Mouse (Mus musculus): ENCODE data around the gene Hist1h2af. TPM values are rescaled to one million over a fixed set of nuclear protein-coding genes. Genes with fewer than 3 reads are reported as not detected.
"Not testable (repeated sequence)": the region's sequence is repeated elsewhere in the genome, so short reads cannot be mapped to it uniquely, and the experiment has no call there.

Hist1h2af gene
- total RNA-seq, 2 experiments from 2014 or later: 8.5 to 12.6 TPM

DNA sequence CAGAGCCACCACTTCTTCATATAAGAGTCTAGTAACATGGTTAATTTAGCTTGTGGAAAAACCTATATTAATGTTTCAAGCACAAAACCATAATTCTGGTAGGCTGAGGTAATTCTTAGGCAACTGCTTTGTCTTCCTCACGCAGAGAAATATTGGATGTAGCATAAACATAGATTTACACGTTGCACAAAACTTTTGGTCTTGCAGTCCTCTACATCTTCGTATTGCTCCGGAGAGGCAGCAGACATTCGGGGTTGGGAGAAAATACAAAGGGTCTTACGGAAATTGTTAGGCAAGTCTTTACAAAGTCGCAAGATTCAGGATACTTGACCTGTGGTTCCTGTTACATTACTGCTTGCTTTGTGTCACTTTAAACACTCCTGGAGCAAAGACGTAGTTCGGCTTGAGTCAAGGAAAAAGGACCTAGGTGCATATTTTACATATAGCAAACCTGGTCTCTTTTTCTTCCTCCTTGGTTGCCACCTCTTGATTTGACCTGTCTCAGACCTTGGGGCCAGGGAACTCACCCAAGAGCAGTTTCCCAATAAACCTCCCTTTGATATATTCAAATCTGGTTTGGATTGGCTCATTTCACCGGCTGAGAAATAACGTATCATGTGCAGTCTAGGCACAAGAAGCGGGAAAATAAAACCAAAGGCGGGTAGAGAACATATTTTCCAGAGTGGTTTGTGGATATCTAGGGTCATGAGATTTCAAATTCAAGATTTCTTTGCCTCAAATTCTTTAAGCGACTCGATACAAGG lies 844 bp downstream of the Hist1h2af start:
- DNase-seq (ENCODE audit: low spot score in 2 of 2): no peak

DNA sequence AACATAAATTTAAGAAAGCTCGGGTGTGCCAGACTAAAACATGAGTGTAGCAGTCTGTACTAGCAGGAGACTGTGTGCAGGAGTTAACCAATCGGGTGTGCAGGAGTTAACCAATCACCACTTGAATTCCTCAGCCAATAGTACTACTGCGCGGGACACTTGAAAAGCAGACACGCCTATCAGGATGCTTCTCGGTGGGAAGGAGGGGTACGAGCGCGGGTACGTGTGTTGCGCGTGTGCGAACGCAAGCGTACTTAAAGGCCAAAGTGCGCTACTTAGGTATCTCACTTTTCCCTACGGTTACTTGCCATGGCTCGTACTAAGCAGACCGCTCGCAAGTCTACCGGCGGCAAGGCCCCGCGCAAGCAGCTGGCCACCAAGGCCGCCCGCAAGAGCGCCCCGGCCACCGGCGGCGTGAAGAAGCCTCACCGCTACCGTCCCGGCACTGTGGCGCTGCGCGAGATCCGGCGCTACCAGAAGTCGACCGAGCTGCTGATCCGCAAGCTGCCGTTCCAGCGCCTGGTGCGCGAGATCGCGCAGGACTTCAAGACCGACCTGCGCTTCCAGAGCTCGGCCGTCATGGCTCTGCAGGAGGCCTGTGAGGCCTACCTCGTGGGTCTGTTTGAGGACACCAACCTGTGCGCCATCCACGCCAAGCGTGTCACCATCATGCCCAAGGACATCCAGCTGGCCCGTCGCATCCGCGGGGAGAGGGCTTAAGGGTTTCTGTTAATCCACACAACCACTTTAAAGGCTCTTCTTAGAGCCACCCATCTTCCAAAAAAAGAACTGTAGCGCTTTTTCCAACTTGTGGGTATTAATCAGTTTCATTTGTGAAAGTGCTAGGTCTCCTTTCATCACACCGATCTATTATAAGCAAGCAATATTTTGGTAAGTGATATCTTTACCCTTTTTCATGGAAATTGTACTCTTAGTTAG lies 1.7 kb downstream of the Hist1h2af start, which contains the start of gene Hist1h3g:
Gene Hist1h3g, plus strand, starts transcription at position 286 of the 939 bp plus-strand sequence.
- DNase-seq (ENCODE audit: low spot score in 2 of 2): peak; percentile 70 to 72

- DNase-seq (ENCODE audit: low spot score in 2 of 2): no peak
Measured at GRCm38 (mm10) chr13:23536076-23536822, 2.5 kb downstream of the Hist1h2af start.

- no peak for DNase-seq (ENCODE audit: low spot score in 2 of 2)
Measured at GRCm38 (mm10) chr13:23537006-23537710, 3.5 kb downstream of the Hist1h2af start.

- no peak for DNase-seq (ENCODE audit: low spot score in 2 of 2)
Measured at GRCm38 (mm10) chr13:23538249-23538648, 4.5 kb downstream of the Hist1h2af start.

- DNase-seq (ENCODE audit: low spot score in 2 of 2): not testable (repeated sequence)
Measured at GRCm38 (mm10) chr13:23539821-23540220, 6.1 kb downstream of the Hist1h2af start.

- no peak for DNase-seq (ENCODE audit: low spot score in 2 of 2)
Measured at GRCm38 (mm10) chr13:23541497-23541896, 7.8 kb downstream of the Hist1h2af start.

DNA sequence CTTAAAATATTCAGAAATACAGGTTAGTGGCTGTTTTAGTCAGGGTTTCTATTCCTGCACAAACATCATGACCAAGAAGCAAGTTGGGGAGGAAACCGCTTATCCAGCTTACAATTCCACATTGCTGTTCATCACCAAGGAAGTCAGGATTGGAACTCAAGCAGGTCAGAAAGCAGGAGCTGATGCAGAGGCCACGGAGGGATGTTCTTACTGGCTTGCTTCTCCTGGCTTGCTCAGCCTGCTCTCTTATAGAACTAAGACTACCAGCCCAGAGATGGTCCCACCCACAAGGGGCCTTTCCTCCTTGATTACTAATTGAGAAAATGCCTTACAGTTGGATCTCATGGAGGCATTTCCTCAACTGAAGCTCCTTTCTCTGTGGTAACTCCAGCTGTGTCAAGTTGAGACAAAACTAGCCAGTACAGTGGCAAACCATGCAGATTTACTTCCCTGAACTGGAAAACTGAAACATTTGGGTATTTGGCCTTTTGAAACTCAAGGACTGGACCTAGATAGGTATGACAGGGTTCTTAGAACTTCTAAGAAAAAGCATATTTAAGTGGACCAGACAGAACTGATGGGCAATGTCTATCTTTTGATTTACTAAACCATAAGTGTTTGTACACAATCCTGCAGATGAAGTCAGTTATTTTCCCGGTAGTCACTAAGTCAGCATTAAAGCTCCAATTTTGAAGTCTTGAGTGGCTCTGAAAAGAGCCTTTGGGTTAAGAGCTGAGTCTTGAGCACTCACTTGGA lies 8.7 kb downstream of the Hist1h2af start:
- DNase-seq (ENCODE audit: low spot score in 2 of 2): not testable (repeated sequence)

DNA sequence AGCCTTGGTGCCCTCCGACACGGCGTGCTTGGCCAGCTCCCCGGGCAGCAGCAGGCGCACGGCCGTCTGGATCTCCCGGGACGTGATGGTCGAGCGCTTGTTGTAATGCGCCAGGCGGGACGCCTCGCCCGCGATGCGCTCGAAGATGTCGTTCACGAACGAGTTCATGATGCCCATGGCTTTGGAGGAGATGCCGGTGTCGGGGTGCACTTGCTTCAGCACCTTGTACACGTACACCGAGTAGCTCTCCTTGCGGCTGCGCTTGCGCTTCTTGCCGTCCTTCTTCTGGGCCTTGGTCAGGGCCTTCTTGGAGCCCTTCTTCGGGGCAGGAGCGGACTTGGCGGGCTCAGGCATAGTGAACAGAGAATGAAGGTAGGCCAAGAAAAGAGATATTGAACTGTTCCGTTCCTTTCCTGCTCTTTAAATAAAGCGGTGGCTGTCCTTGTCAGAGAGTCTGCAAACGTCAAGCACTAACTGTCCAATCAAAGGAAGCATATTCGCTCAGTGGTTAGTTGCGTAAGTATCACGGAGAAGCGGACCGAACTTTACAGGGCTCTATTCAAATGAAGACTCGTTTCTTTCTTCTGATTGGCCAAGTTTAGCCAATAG lies 9.4 kb downstream of the Hist1h2af start, which contains the start of gene Hist1h2bh:
Gene Hist1h2bh, minus strand, starts transcription at position 394 of the 609 bp plus-strand sequence.
- peak; percentile 39 to 56 for DNase-seq (ENCODE audit: low spot score in 2 of 2)

DNA sequence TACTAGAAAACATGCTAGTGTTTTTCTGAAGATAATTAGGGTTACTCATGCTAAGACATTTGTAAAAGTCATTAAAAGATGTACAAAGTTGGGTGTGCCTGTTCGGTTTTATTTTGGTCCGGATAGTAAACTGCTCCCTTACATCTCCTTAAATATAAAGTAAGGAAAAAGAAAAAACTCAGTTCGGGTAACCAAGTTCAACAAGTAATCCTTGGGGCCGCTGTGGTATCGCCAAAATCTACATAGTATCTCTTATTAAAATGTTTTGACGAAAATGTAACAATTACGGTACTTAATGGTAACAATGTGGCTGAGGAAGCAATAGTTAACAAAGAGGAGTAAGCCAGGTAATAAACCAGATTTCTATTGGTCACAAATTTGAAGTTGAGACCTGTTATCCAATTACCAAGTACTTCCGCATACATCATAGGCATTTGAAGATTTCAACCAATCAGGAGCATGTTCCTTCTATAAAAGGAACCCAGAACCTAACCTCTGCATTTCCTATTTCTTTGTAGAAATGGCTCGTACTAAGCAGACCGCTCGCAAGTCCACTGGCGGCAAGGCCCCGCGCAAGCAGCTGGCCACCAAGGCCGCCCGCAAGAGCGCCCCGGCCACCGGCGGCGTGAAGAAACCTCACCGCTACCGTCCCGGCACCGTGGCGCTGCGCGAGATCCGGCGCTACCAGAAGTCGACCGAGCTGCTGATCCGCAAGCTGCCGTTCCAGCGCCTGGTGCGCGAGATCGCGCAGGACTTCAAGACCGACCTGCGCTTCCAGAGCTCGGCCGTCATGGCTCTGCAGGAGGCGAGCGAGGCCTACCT lies 10.5 kb downstream of the Hist1h2af start, which contains the start of gene Hist1h3f:
Gene Hist1h3f, plus strand, starts transcription at position 88 of the 822 bp plus-strand sequence.
- DNase-seq (ENCODE audit: low spot score in 2 of 2): peak; percentile 46 to 59

GRCm38 (mm10) chr13:23544787-23545120 lies 11.0 kb downstream of the Hist1h2af start:
- DNase-seq (ENCODE audit: low spot score in 2 of 2): not testable (repeated sequence)

GRCm38 (mm10) chr13:23546694-23547093 lies 13.0 kb downstream of the Hist1h2af start:
- no peak for DNase-seq (ENCODE audit: low spot score in 2 of 2)

DNA sequence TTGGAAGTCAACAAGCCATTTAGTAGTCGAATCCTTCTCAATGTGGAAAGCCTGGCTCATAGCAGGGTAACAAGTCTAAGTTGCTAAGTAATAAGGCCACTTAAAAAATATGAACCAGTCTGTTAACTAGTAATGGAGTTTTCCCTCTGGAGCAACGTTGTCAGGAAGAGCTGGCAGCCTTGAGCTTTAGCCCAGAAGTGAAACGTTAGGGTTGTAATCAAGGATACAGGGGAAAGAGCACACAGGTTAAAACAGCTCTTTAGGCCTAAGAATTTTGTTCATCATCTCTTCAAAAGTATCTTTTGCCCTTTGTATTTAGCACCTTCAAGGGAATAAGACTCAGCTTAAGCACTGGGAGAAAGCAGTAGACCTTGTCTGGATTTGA lies 17.0 kb downstream of the Hist1h2af start:
- DNase-seq (ENCODE audit: low spot score in 2 of 2): no peak

- DNase-seq (ENCODE audit: low spot score in 2 of 2): peak; percentile 58 to 61
Measured at GRCm38 (mm10) chr13:23551146-23551834, 17.6 kb downstream of the Hist1h2af start, which contains the start of gene Hist1h4f. Gene Hist1h4f, minus strand, starts transcription at chr13:23551648.

DNA sequence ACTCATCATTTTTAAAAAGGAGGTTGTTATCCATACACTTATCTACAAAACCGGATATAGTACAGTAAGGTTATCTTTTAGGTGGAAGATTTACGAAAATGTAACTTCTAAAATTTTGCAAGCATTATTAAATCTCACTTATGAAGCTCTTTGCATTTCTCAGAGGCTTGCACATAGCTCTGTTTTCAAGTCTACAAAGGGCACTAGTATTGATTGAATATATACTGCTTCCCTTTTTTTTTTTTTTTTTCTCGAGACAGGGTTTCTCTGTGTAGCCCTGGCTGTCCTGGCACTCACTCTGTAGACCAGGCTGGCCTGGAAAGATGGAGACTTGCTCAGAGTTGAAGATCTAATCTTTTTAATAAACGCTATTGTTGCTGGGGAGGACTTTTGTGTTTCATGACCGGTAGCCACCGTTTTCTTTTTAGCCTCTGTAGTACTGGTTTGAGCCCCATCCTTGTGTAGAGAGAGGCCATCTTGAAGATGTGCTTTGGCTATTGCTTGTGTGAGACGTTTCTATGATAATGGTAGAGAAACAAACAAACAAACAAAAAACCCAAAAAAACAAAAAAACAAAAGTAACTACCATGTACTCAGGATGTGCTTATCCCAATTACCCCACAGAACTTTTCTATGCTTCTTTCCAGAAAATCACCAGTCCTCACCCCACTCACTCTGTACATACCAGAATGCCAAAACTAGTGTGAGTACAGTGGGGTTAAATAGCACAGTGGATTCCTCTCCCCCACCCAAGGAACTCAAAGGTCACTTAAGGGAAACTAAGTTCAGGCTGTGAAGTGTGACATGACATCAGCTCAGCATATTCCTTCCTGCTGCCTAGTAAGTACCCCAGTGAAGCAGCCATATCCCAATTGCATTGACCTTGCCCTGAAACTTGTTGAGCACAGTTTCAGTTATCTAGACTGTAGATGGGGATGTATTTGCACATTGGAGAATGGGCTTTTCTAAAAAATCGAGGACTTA lies 18.5 kb downstream of the Hist1h2af start:
- no peak for DNase-seq (ENCODE audit: low spot score in 2 of 2)

GRCm38 (mm10) chr13:23552962-23553361 lies 19.3 kb downstream of the Hist1h2af start, which contains the start of gene Hist1h1d:
Gene Hist1h1d, plus strand, starts transcription at chr13:23553262.
- no peak for DNase-seq (ENCODE audit: low spot score in 2 of 2)

Data from adrenal gland, adult 18-20 months (tissue).